Mouse (Mus musculus): ENCODE data around the gene Rpl3. TPM values are rescaled to one million over a fixed set of nuclear protein-coding genes. Genes with fewer than 3 reads are reported as not detected.

Gene Rpl3
- polyA plus RNA-seq, 1 experiment from 2014 or later = 733 TPM

DNA sequence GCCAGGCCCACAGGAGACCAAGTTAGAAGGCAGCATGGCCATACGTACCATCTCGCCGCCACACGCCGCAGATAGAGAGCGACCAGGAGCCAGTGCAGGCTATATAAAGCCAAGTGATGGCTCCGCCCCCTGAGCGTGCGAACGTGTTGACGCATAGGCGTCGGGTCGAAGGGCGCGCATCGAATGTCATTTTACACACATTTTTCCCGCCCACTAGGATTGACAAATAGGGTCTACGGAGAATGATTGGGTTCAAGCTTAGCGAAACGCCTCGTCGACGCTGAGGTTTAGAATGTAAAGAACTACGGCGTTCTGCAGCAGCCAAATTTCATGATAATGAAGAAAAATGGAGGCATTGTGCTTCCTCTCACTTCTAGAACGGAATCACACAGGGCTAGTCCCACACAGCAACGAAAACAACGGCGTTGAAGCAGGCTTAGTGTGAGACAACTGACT is 8.4 kb downstream of the Rpl3 start:
- 0 out of 2 replicates have a peak, but pooled peaks cover 4% of the 10 kb centered on the region for H3K9me3 ChIP-seq (replicated peaks)
- peaks cover 31% of the 10 kb centered on the region for H3K4me1 ChIP-seq
- peak; percentile 97 for ATAC-seq
- H3K4me3 ChIP-seq = peak overlapping the region; percentile 80
- under 1% methylated on average over 30 of the region's 30 CpGs for WGBS
- peak overlapping the region; percentile 90 for H3K9ac ChIP-seq
- H3K27ac ChIP-seq = peak overlapping the region; percentile 96
- H3K4me2 ChIP-seq = peak overlapping the region; percentile 85
- H3K27me3 ChIP-seq = no peaks in the 10 kb centered on the region
- H3K36me3 ChIP-seq (ENCODE audit: poor library complexity, severe bottlenecking) = peaks cover 38% of the 10 kb centered on the region

DNA sequence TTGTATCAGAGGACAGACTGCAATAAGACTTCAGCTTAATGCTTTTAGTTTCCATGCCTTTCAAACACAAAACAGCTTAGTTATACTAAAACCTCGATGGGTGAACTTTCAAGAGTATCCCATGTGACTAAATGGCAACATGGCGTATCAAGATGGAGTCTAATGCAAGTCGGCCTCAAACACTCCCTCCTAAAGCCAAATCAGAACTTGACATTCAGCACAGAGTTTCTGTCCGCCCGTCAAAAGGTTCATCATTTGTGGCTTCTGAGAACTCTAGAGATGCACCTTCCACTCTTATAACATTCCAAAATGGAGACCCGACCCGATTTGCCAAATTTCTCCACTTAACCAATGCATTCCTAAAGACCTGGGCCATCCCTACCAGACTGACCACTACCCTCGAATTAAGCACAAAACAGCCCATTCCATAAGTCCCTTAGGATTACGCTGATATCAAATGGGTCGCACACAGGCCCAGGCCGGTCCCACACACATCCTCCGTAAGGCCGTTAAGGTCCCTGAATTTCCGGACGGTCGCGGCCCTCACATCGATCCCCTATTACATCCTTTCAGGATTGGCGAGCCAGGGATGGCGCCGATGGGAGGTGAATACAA is 8.9 kb downstream of the Rpl3 start:
- H3K27me3 ChIP-seq = no peaks in the 10 kb centered on the region
- peaks cover 31% of the 10 kb centered on the region for H3K4me1 ChIP-seq
- H3K4me2 ChIP-seq = peak overlapping the region; percentile 85
- peak overlapping the region; percentile 90 for H3K9ac ChIP-seq
- ATAC-seq = no peak
- H3K9me3 ChIP-seq (replicated peaks) = 0 out of 2 replicates have a peak, but pooled peaks cover 4% of the 10 kb centered on the region
- H3K27ac ChIP-seq = peak overlapping the region; percentile 81
- WGBS = under 1% methylated on average over 21 of the region's 21 CpGs
- peak overlapping the region; percentile 80 for H3K4me3 ChIP-seq
- H3K36me3 ChIP-seq (ENCODE audit: poor library complexity, severe bottlenecking) = peaks cover 44% of the 10 kb centered on the region

DNA sequence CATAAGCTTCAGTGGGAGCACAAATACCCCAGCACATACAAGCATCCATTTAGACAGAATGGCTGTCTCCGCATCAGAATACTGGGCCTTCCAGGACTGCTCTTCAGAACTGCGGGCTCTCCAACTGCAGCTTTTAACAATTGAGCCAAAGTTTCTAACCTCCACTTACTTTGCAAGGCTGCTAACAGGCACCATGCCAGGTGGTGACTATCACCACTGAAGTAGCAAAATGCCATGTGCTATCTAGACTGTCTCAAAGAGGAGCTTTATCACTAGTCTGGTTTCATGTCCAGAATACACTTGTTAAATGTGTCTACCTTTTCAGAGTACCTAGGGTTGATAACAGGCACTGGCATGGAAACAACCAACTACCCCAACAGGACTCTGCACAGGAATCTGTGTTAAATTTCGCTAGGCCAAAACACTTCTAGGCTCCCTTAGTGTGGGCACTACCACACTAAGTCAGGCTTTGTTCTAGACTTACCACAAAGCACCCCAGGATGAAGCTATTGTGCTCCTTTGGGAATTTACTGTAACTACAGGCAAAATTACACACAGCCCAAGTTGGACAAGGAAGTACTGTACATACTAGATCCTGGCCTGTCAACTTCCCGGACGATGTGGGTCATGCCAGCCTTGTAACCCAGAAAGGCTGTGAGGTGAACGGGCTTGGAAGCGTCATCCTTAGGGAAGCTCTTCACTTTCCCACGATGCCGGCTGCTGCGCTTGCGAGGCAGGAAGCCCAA is 9.7 kb downstream of the Rpl3 start:
- H3K4me3 ChIP-seq = peak overlapping the region; percentile 80
- H3K27ac ChIP-seq = peak overlapping the region; percentile 81; the same call in 1 of the 2 replicates
- H3K36me3 ChIP-seq (ENCODE audit: poor library complexity, severe bottlenecking) = peaks cover 52% of the 10 kb centered on the region
- 0 out of 2 replicates have a peak, but pooled peaks cover 4% of the 10 kb centered on the region for H3K9me3 ChIP-seq (replicated peaks)
- 7% methylated on average over 11 of the region's 11 CpGs for WGBS
- no peak for ATAC-seq
- no peaks in the 10 kb centered on the region for H3K27me3 ChIP-seq
- H3K4me1 ChIP-seq = peaks cover 31% of the 10 kb centered on the region
- H3K9ac ChIP-seq = peak overlapping the region; percentile 90
- peak overlapping the region; percentile 85 for H3K4me2 ChIP-seq

DNA sequence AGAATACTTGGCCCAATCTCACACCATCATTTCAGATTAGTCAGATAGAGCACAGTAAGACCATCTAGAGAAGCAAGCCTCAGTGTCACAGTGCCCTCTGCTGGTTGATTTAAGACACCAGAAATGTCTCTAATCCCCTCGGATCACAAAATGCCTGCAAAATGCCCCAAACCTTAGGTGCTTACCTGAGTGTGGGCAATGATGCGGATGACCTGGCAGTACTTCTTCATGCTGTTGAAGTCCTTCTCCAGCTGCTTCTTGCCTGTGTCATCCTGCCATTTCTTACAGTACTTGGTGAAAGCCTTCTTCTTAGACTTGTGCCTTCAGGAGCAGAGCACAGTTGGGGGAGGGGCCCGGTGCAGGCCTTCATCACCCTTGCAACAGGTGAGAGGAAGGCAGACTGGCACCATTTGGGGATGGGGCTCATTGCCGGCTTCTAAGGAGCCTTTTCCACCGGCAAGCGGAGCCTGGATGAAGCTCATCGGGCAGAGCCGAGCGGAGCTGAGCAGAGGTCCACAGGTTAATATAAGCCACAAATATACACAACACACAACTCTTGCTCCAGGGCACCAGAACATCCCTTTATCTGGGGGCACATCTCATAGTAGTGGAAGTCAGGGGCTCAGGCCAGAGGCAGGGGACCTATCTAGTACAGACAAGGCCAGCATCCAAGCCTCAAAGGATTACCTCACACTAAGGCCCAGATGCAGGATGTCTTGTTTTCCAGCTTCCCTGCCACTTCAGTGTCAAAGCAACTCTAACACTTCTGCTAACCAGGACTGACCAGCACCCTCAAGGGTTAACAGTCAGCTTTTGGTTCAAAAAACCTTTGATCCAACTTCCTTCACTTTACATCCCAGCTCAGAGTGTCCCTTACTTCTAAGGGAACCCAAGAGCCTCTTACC is 10.7 kb downstream of the Rpl3 start:
- H3K4me3 ChIP-seq = peak overlapping the region; percentile 80
- peaks cover 62% of the 10 kb centered on the region for H3K36me3 ChIP-seq (ENCODE audit: poor library complexity, severe bottlenecking)
- H3K9ac ChIP-seq = peak overlapping the region; percentile 90
- no peak for ATAC-seq
- no peak overlapping the region for H3K27ac ChIP-seq
- H3K4me2 ChIP-seq = peak overlapping the region; percentile 85
- H3K27me3 ChIP-seq = no peaks in the 10 kb centered on the region
- H3K9me3 ChIP-seq (replicated peaks) = no peaks in the 10 kb centered on the region
- 62% methylated on average over 9 of the region's 9 CpGs for WGBS
- H3K4me1 ChIP-seq = peaks cover 31% of the 10 kb centered on the region

DNA sequence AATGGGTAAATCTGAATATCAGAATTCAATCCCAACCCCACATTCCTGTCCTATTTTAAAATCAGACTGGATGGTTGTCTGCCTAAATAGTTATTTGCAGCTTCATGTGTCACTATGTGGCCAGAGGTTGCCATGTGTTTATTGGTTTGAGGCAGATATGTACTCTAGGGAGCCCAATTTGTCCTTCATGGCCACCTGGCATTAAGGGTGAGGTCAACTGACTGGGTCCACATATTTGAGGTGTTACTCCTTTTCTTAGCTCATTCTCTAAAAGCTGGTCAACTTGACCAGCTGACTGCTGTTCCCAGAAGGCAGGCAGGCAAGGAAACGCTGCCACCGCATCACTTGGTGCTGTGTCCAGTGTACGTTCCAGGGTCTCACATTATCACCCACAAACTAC is 11.7 kb downstream of the Rpl3 start:
- peaks cover 63% of the 10 kb centered on the region for H3K36me3 ChIP-seq (ENCODE audit: poor library complexity, severe bottlenecking)
- WGBS = 82% methylated on average over 3 of the region's 3 CpGs
- H3K9me3 ChIP-seq (replicated peaks) = no peaks in the 10 kb centered on the region

DNA sequence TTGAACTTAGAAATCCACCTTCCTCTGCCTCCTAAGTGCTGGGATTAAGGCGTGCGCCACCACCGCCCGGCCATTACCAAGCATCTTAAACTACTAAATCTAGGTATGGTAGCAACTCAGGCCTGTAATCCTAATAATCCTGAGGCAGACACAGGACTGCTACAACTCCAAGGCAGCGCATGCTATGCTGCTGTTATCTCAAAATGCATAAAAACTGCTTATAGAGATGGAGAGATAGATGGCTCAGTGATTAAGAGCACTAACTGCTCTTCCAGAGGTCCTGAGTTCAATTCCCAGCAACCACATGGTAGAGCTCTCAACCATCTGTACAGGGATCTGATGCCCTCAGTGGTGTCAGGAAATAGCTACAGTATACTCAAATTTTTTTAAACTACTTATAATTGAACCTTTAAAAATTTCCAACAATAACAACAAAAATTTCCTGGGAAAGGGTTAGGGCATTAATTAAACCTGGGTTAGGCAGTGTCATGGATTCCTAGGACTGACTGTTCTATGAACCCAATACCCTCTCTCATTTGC is 12.5 kb downstream of the Rpl3 start:
- WGBS = 93% methylated on average over 5 of the region's 5 CpGs
- H3K9ac ChIP-seq = no peak overlapping the region
- H3K4me2 ChIP-seq = no peak overlapping the region
- H3K4me3 ChIP-seq = no peak overlapping the region
- H3K4me1 ChIP-seq = peaks cover 31% of the 10 kb centered on the region
- no peak overlapping the region for H3K27ac ChIP-seq
- H3K36me3 ChIP-seq (ENCODE audit: poor library complexity, severe bottlenecking) = peaks cover 63% of the 10 kb centered on the region
- H3K27me3 ChIP-seq = no peaks in the 10 kb centered on the region
- H3K9me3 ChIP-seq (replicated peaks) = no peaks in the 10 kb centered on the region
- ATAC-seq = no peak

More for the DNA sequence above, 11.7 kb downstream of the Rpl3 start:
- no peak for ATAC-seq
- Histone ChIP-seq H3K27me3 (no peaks in the 10 kb centered on the region), H3K9ac (no peak overlapping the region), H3K4me2 (no peak overlapping the region), H3K27ac (no peak overlapping the region), H3K4me1 (peaks cover 31% of the 10 kb centered on the region), H3K4me3 (no peak overlapping the region)

DNA sequence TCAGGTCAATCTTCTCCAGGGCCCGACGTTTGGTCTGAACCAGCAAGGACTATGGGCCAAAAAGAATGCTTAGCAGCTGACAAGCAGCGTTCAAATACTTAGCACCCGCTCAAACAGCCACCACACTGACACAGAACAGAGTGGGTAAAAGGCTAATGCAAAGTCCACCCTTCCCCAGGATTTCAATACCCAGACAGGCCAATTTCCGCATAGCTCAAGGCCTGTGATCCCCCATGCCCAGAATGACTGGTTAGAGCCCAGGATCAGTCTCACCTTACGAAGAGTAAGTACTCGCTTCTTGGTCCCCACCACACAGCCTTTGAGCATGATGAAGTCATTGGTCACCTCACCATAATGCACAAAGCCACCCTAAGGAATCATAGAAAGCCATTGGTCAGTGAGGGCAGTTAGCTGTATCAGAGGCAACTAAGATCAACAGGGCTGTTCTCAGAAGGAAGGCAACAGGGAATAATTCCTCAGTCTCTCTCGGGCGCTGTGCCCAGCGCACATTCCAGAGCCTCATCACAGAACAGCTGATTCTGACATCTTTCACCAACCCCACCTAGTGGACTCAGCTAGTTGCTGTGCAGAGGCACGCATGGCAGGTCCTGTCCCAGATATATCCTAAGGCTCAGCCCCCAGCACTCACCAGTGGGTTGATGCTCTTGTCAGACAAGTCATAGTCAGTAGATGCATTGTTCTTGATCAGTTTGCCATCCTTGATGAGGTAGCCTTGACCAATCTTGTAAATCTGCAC is 13.4 kb downstream of the Rpl3 start:
- peaks cover 63% of the 10 kb centered on the region for H3K36me3 ChIP-seq (ENCODE audit: poor library complexity, severe bottlenecking)
- WGBS = 74% methylated on average over 11 of the region's 11 CpGs

DNA sequence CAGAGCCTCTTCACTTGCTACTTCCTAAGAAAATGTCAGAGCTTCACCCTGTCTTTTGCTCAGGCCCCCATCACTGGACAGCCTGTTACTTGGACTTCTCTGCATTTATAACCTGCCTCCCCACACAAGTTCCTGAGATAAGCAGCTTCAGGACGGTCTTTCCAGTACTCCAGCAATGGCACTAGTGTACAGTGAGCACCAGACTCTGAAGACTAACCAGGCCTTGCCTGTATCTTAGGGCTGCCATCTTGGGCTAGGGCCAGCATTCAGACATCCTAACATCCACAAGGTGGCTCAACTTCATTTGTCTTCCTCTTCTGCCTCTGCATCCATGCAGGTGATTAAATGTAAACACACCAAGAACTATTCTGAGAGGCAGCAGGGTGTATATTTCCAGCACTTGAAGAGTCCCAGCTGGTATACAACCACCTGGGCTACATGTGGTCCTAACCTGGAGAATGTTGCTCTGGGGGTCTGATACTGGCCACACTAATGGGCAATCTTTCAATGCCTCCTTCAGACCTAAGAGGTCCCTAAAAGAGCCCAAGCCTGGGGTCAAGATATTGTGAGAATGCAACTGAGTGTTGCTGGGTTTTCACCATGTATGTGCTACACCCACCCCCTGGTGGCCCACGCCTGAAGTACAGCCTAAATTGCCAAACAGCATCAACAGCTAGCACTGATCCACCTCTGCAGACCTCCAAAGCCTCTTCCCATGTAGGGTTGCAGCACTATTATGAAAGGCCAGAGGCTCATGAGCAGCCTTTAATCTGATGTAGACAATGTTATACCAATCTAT is 15.1 kb downstream of the Rpl3 start:
- Histone ChIP-seq H3K9me3 (replicated peaks) (no peaks in the 10 kb centered on the region), H3K27me3 (no peaks in the 10 kb centered on the region), H3K9ac (no peak overlapping the region), H3K4me2 (no peak overlapping the region), H3K4me3 (no peak overlapping the region), H3K36me3 (ENCODE audit: poor library complexity, severe bottlenecking) (peaks cover 57% of the 10 kb centered on the region), H3K4me1 (peaks cover 20% of the 10 kb centered on the region), H3K27ac (no peak overlapping the region)
- 6% methylated on average over 2 of the region's 2 CpGs for WGBS
- peak; percentile 51 for ATAC-seq

More for the DNA sequence above, 13.4 kb downstream of the Rpl3 start:
- no peak for ATAC-seq
- H3K4me2 ChIP-seq = no peak overlapping the region
- H3K9ac ChIP-seq = no peak overlapping the region
- H3K27me3 ChIP-seq = no peaks in the 10 kb centered on the region
- H3K4me3 ChIP-seq = no peak overlapping the region
- H3K27ac ChIP-seq = no peak overlapping the region
- peaks cover 31% of the 10 kb centered on the region for H3K4me1 ChIP-seq
- H3K9me3 ChIP-seq (replicated peaks) = no peaks in the 10 kb centered on the region

DNA sequence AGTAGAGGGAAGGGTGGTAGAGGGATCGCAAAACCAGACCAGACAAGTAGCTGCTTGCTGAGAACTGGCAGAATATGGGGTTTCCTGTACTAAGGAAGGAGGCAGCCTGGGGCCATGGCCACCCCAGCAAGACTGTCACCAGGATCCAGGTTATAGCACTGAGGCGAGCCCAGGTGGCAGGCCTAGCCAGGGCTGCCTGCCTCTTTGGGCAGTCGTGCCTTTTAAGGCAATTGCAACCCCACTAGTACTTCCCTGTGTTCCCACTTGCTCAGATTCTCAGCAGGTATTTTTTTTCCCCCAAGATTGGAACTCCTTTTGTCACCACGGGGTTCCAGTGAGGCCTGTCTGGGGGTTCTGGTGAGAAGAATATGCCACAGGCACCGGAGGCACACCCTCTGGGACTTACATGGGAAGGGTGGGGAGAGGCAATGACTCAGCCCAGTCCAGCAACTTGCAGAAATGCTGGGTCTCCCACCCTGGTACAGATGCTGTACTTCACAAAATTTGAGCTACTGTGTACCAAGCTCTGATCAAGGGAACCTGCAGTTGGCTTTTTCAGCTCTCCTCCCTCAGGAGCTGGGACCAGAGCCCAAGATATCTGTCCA is 15.8 kb downstream of the Rpl3 start:
- H3K27me3 ChIP-seq = no peaks in the 10 kb centered on the region
- H3K36me3 ChIP-seq (ENCODE audit: poor library complexity, severe bottlenecking) = peaks cover 50% of the 10 kb centered on the region
- H3K9me3 ChIP-seq (replicated peaks) = no peaks in the 10 kb centered on the region
- 38% methylated on average over 5 of the region's 5 CpGs for WGBS
- peaks cover 13% of the 10 kb centered on the region for H3K4me1 ChIP-seq
- peak overlapping the region; percentile 6; the same call in 1 of the 2 replicates for H3K9ac ChIP-seq
- H3K4me3 ChIP-seq = no peak overlapping the region
- H3K4me2 ChIP-seq = no peak overlapping the region
- H3K27ac ChIP-seq = no peak overlapping the region
- ATAC-seq = no peak

DNA sequence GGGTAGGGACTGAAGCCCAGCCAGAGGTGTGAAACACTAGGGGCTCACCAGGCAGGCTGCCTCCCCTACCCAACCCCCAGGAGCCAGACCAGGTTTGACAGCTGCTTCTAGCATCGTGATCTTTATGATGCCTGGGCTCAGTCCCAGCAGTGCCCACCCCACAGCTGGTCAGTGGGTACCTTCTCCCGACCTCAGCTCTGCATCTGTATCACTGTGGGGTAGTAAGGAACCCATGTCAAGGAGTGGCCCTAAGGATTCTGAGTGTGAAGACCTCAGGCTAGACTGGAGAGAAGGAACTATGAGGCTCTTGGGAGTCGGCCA is 16.3 kb downstream of the Rpl3 start:
- Histone ChIP-seq H3K4me3 (no peak overlapping the region), H3K9ac (peak overlapping the region; percentile 6; the same call in 1 of the 2 replicates), H3K9me3 (replicated peaks) (no peaks in the 10 kb centered on the region), H3K36me3 (ENCODE audit: poor library complexity, severe bottlenecking) (peaks cover 45% of the 10 kb centered on the region), H3K27ac (no peak overlapping the region), H3K4me2 (no peak overlapping the region), H3K4me1 (peaks cover 8% of the 10 kb centered on the region), H3K27me3 (0 out of 2 replicates have a peak, but pooled peaks cover 1% of the 10 kb centered on the region)
- ATAC-seq = no peak; the same call in 1 of the 2 replicates
- 55% methylated on average over 3 of the region's 3 CpGs for WGBS
